Mouse (Mus musculus) embryo, embryonic 11.5 days (tissue): Measurements from ENCODE around the gene Sept5.

Source experiments
- DNase-seq: peaks from one replicate; pipeline ENCODE4 v3.0.0-alpha.2; 2012; ENCODE audit warnings: low read depth, low spot score

Gene Sept5

DNA sequence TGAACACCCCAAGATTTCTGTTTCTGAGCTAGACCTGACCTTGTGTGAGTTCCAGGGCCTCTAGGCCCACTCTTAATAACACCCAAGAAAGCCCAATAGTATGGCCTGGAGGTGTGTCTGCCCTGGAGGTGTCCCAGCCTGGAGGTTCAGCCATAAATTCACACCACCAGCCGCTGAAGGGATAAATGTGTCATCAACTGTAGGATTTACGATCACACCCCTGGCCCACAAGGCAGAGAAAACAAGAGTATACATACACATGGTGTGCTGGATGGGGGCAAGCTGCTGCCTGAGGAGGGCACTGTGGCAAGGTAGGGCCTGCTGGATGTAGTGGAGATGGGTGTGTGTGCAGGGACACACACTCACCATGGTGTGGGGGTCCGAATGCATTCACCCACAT lies 16.5 kb downstream of the Sept5 start:
- DNase-seq, result no peak

DNA sequence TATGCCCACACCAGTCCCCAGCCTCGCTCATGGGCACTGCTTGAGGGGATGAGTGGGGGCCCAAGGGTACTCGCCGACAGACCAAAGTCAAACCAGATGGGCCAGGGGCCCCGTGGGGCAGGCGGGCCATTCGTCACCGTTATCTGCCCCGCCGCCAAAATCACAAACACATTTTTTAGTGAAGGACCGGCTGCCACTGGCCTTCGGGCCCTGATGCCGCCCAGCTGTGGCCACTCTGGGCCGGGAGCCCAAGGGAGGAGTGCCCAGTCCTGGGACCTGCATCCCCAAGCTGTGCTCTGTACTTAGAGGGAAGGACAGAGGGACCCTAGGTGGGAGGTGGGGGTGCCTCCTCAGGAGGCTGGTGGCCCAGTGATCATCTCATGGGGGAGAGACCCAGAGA lies 18.0 kb downstream of the Sept5 start:
- no peak for DNase-seq

GRCm38 (mm10) chr16:18609099-18609498 lies 20.7 kb downstream of the Sept5 start:
- DNase-seq, result no peak

DNA sequence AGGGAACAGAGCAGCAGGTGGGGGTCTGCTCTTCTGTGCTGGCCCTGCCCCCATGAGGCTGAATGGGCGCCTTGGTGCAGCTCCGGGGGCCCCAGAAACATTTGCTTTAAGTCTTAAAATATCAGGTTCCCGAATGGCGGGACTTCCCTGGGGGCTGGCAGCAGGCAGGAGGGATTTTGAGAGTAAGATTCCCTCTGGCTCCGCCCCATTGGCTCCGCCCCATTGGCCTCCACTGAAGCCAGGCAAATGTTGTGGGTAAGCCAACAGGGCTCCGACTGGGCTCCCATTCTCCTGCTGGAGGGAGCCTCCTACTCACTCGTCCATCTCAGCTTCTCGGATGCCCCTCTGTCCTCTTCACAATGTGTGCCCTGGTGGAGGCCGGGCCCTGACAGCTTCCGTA lies 21.5 kb downstream of the Sept5 start:
- no peak for DNase-seq

DNA sequence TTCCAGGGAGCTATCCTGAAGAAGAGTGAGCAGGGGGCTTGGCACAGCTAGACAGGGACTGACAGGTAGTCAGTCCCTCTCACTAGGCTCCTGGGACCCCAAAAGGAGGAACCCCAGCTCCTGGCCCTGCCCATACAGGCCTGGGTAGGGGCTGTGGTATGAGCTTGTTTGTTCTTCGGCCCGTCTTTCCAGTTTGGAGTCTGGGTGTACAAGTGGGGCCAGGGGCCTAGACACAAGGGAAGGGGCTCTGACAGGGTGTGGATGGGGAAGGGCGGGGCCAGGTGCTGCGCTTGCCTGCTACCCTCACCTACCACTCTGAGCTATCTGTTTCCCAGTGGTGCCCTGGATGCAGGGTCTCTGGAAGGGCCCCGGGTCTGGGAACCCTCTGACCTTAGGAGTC lies 24.0 kb downstream of the Sept5 start:
- DNase-seq, result no peak

GRCm38 (mm10) chr16:18604267-18604701 lies 25.5 kb downstream of the Sept5 start:
- no peak for DNase-seq

GRCm38 (mm10) chr16:18601447-18601846 lies 28.3 kb downstream of the Sept5 start:
- no peak for DNase-seq

DNA sequence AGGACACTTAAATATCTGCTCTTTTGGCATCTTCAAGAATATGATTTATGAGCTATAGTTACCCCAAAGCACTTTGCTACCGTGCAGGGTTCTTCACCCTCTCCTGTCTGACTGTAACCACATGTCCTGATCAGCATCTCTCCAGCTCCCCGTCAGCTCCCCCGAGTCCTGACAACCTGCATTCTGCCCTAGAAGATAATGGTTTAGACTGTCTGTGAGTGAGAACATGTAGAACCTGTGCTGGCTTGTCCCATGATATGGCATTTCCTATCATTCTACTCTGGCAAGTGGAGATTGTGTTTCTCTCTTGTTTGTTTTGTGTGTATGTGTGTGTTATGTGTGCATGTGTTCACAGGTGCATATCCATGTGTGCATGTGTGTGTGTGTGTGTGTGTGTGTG lies 31.7 kb downstream of the Sept5 start:
- DNase-seq, result no peak

- no peak for DNase-seq
Observed at GRCm38 (mm10) chr16:18596255-18596654, 33.5 kb downstream of the Sept5 start.

- DNase-seq, result no peak
Observed at GRCm38 (mm10) chr16:18593930-18594329, 35.8 kb downstream of the Sept5 start.

DNA sequence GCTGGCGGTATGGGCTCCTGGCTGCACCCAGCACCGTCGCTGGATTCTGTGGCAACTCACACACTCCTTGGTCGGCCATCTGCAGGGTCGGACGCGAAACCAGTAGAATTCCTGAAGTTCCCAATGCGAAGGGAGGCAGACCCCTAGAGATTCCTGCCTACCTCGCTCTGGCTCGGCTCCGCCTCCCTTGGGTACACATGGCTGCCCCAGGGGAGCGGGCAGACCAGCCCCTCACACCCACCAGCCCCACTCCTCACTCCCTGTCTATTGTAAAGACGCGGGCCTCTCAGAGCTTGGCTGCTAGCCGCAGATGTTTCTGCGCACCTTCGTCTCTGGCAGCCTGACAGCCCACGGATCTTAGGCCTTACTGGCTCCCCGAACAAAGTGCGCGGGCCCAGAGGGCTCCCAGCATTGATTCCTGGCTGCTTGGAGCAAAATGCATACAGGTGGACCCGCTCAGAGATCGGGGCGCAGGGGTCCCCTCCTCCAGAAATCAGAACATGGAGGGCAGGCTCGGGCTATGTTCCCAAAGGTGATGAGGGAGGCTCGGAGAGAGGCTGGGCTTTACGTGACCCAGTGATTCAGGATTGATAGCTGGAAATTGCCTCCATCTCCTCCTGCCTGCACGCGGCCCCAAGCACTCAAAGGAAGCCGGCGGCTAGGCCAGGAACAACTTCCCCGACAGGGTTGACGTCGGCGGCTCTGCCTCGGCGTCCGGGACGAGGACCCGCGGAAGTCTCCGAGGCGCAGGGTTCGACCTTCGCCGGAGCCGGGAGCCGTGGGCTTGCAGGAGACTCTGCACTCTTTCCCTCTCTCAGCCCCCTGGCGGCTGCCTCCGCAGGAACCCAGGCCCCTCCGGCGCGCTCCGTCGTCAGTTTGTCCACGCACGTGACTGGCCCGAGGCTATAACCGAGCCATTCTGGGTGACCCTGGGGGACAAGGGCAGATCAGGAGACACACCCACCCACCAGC lies 38.4 kb downstream of the Sept5 start:
- no peak for DNase-seq

DNA sequence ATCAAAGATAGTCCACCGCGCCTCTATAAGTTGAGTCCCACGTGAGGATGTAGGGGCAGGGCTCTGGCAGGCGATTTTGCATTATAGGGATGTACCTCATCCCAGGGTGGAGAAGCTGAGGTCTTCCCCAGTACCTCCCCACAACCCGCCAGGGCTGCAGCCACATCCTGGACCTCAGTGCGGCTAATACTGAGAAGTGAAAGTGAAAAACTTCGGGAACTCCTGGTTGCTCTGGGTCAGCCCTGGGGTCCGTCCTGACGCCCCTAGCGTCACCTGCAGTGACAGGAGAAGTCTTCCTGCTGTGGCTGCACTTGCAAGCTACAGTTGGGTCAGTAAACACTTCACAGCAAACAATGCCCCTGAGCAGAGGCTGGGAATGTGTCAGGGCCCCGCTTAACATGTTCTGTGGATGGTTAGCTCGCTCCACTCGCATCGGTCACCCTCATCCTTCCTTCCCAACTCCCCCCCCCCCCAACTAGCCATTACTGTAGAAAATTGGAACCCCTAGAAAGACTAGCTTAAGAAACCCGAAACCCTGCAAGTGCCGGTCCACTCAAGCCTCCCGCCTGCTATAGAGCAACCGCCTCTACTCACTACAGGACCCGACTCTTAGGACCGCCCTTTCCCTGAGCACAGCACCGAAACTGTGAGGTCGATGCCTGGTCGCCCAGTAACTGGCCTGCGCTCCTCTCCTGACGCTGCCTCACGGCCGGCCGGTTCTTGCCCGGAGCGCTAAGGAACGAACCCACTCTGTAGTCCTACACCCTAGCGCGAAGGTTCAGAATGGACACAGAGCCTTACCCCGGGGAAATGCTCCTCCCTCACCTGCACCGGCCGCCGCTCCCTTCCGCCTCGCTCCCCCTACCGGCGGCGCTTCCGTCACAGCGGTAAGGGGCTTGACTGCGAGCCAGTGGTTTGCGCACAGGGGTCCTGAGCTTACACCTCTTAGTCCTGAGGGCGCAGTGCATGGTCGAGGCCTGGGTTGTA lies 39.7 kb downstream of the Sept5 start, which contains the start of gene Tbx1:
Gene Tbx1, minus strand, starts transcription at position 868 of the 987 bp plus-strand sequence.
- DNase-seq, result no peak

DNA sequence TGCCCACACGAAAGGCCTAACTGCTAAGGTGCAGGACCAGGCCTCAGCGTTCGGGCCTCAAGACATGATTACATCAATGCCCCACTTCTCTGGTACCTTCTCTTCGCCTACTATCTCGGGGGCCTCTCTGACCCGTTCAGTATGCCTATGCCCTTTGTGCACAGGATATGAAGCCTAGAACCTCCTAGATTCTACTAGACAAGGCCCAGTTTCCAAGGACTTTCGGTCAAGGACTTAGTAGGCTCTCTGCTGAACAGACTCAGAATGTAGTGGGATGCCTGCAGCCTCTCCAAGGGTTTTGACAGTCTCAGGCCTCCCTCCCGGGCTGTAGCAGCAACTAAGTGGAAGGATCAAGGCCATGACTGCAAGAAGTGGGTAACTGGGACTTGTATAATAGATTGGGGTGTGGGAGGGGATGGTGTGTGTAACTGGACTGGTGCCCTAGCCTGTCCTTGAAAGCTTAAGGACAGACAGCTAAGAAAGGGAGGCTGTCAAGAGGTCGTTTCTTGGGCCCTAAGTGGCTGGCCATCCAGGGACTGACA lies 40.6 kb downstream of the Sept5 start:
- DNase-seq, result no peak

DNA sequence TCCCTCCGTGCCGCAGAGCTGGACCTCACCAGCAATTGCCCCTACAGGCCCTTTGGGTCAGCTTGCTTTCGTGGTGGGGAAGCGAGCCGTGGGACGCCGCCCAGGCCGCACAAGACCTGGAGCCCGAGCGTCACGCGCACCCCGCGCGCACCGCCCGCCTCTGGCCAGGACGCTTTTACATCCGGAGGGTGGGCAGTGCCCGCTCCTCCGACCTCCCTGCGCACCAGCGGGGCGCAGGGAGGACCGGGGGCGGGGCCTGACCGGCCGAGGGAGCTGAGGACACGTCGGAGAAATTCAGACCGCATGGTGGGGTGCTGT lies 41.1 kb downstream of the Sept5 start:
- DNase-seq, result no peak

DNA sequence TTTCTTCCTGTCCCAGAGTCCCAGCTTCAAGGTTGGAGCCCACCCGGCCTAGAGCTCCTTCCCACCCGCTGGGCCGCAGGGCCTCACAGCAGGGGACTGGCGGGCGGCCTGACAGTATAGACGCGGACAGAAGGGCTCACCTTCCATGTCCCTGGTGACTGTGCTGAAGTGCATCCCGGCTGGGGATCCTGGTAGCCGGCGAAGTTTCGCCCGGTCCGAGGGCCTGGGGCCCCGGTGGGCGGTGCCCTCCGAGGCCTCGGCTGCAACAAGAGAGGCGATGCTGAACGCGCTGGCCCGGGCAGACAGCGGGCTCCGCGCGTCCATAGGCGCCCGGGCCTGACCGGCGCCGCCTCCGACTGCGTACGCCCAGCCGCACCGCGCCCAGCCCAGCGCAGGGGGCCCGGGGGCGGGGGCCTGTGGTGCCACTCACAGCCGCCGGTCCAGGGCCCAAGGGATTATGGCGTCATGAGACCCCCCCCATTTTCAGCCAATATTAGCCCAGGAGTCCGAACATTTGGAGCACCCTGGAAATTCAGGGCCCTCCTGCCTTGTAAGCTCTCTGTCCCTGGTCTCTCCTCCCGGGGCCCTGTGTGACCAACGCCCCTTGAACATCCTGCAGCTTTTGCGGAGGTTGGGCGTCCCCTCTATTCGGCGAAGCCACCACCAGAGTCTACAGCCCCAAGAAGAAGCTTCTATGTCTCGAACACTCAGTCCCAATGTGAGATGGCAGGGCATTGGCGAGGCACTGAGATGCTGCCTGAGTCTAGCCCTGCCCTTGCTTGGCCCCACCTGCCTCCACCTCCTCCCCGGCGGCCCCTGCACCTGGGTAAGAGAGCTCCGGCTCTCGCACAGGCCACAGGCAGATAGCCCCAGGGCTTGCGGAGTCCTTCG lies 41.7 kb downstream of the Sept5 start:
- DNase-seq, result no peak

DNA sequence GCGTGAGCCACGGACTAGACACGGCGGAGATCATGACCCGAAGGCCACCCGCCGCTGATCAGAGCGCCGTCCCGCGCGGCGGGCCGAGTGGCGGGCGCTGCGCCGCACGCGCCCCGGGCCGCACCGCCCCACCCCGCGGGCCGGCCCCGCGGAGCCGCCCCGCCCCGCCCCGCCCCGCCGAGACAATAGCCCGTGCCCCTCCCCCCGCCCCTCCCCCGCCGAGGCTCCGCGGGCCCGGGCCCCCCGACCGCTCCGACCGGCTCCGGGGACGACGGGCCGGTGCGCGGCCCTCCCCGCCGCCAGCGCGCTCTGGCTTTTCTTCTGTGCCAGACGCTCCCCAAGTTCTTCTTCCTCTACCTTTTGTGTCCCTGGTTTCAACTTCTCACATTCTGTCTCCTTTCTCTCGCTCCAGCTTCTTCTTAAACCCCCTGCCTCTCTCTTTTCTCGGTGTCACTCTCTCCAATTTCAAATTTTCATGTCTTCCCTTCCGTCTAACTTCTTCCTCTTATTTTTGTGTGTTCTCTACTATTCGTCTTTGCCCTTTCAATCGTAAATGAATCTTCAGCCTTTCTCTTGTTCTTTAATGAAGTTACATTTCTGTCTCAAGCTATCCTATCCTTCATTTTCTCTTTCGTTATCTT lies 42.7 kb downstream of the Sept5 start:
- no peak for DNase-seq

DNA sequence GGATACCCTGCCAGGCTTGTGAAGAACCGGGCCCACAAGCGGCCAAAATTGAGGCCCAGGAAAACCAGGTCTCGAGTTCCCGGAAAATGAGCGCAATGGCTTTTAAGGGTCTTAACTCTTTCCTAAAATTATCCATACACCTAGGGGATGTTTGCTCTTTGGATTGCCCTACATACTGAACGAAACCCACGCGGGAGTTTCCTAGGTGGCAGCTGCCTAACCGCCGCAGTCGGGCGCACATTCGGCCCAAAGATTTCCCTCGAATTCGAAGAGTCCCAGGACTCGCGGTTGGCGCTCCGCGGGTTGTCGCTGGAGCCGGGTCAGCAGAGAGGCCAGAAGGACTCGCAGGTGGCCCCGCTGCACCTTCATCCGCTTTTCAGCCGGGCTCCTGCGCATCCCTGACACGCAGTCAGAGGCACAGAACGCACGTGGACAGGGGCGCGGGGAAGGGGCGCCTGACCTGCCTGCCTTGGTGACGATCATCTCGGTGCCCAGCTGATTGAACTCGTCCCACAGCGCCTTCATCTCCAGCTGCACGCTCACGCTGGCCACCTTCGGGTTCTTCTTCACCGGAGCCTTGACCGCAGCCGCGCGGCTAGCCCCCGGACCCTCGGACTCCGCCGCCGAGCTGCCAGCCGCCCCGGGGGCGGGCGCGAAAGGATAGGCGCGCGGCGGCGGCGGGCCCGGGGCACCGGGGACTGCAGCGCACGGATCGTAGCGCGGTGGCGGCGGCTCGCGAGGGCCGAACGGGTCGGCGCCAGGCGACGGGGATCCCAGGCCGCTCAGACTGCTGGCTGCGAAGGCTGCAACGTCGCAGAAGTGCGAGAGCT lies 43.5 kb downstream of the Sept5 start:
- no peak for DNase-seq

DNA sequence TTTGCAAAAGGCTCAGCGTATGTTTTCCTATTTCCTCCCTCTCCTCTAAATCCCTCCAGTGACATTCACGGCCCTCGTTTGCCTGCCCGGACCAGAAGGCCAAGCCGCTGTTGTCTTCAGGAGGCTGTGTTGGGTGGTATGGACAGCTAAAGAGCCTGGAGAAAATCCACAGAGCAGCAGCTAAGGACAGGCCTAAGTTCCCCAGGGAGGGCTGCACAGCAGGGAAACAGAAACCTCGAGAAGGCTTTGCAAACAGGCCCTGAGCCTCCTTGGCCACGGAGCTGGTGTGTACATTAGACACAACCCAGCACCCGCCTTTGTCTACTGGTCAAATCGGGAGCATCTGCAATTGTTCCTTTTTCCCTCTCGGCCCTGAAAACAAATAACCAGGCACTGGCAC lies 44.1 kb downstream of the Sept5 start:
- no peak for DNase-seq

GRCm38 (mm10) chr16:18584901-18585510 lies 44.7 kb downstream of the Sept5 start:
- no peak for DNase-seq
